Mouse (Mus musculus) CH12.LX (cell line): ENCODE results near the gene Sept5. TPM values are rescaled to one million over a fixed set of nuclear protein-coding genes. Genes with fewer than 3 reads are reported as not detected.

Experiments used
- DNase-seq: peaks from one replicate; pipeline ENCODE4 v3.0.0-alpha.2; 2013; ENCODE audit errors: extremely low read depth
- H3K27ac ChIP-seq: 2 replicates; pipeline ENCODE4 v1.5.1; 2012; ENCODE audit warnings: low read depth, mild to moderate bottlenecking, control low read depth, moderate library complexity; ENCODE audit not compliant: insufficient read depth
- H3K27me3 ChIP-seq: replicated peaks from 2 replicates; pipeline ENCODE3; 2012; ENCODE audit warnings: inconsistent platforms
- H3K36me3 ChIP-seq, 2 experiments: replicated peaks in 1 of 2; 2 replicates each; pipeline versions ENCODE3 to v1.6.1; 2012; ENCODE audit warnings: inconsistent platforms in 1 of 2, low read length in 1 of 2, mild to moderate bottlenecking in 1 of 2, mixed read lengths in 1 of 2, moderate library complexity in 1 of 2; ENCODE audit not compliant: control insufficient read depth in 1 of 2, insufficient read depth in 1 of 2
- H3K4me1 ChIP-seq, 2 experiments: 2 replicates each; pipeline ENCODE4 v1.6.1; 2012; ENCODE audit warnings: inconsistent platforms in 1 of 2, moderate library complexity in 1 of 2; ENCODE audit not compliant: insufficient read depth in 2 of 2, control insufficient read depth in 1 of 2
- H3K4me2 ChIP-seq: 2 replicates; pipeline ENCODE4 v1.6.1; 2012; ENCODE audit warnings: low read depth, mild to moderate bottlenecking, control low read depth; ENCODE audit not compliant: poor library complexity, insufficient read depth, severe bottlenecking
- H3K4me3 ChIP-seq, 3 experiments: fragments of 150-350 bp in 1 of 3; sonication (generic) in 1 of 3; replicated peaks in 1 of 3; 2 replicates each; pipeline versions ENCODE3 to v1.5.1; 2011 to 2012; ENCODE audit warnings: low read depth in 2 of 3, low read length in 2 of 3, mild to moderate bottlenecking in 2 of 3, moderate library complexity in 2 of 3, control low read depth in 1 of 3, improper control_type of control experiment in 1 of 3, inconsistent platforms in 1 of 3, mixed read lengths in 1 of 3; ENCODE audit not compliant: poor library complexity in 1 of 3
- H3K79me2 ChIP-seq: replicated peaks from 2 replicates; pipeline ENCODE4 v1.6.1; 2012; ENCODE audit warnings: mild to moderate bottlenecking, moderate library complexity; ENCODE audit not compliant: control insufficient read depth, poor library complexity, insufficient read depth, severe bottlenecking; ENCODE audit errors: extremely low read depth
- H3K9ac ChIP-seq: 2 replicates; pipeline ENCODE4 v1.6.1; 2012; ENCODE audit warnings: low read depth, mild to moderate bottlenecking, control low read depth, moderate library complexity; ENCODE audit not compliant: insufficient read depth
- H3K9me3 ChIP-seq: replicated peaks from 2 replicates; pipeline ENCODE3; 2012; ENCODE audit warnings: low read length, inconsistent platforms, mixed read lengths
- BHLHE40 ChIP-seq: IDR thresholded peaks from 2 replicates; pipeline ENCODE4 v1.6.1; 2011; ENCODE audit warnings: mild to moderate bottlenecking, low read depth, low read length, improper control_type of control experiment
- CHD1 ChIP-seq: IDR thresholded peaks from 2 replicates; pipeline ENCODE4 v1.6.1; 2012; ENCODE audit warnings: low read depth, low read length, improper control_type of control experiment, inconsistent platforms
- CHD2 ChIP-seq: IDR thresholded peaks from 2 replicates; pipeline ENCODE4 v1.6.1; 2011; ENCODE audit warnings: low read length, improper control_type of control experiment
- CTCF ChIP-seq, 2 experiments: IDR thresholded peaks in 1 of 2; conservative IDR thresholded peaks in 1 of 2; 2 replicates each; pipeline ENCODE4 v1.5.1; 2011 to 2012; ENCODE audit warnings: low read depth in 2 of 2, low read length in 2 of 2, improper control_type of control experiment in 1 of 2, inconsistent platforms in 1 of 2, mild to moderate bottlenecking in 1 of 2, moderate library complexity in 1 of 2
- E2F4 ChIP-seq: IDR thresholded peaks from 2 replicates; pipeline ENCODE4 v1.6.1; 2011; ENCODE audit warnings: low read depth, low read length, improper control_type of control experiment; ENCODE audit not compliant: insufficient replicate concordance
- ELF1 ChIP-seq: IDR thresholded peaks from 2 replicates; pipeline ENCODE4 v1.6.1; 2014; ENCODE audit warnings: low read depth, mild to moderate bottlenecking, inconsistent platforms, low read length, improper control_type of control experiment
- ETS1 ChIP-seq: conservative IDR thresholded peaks from 2 replicates; pipeline ENCODE4 v1.6.1; 2012; ENCODE audit warnings: low read depth, mild to moderate bottlenecking, inconsistent platforms, low read length, improper control_type of control experiment, moderate library complexity
- GABPA ChIP-seq: IDR thresholded peaks from 2 replicates; pipeline ENCODE4 v1.6.1; 2012; ENCODE audit warnings: low read depth, low read length, improper control_type of control experiment, inconsistent platforms; ENCODE audit not compliant: insufficient replicate concordance
- HCFC1 ChIP-seq: IDR thresholded peaks from 2 replicates; pipeline ENCODE4 v1.6.1; 2012; ENCODE audit warnings: low read depth, mild to moderate bottlenecking, inconsistent platforms, low read length, improper control_type of control experiment
- IRF4 ChIP-seq: IDR thresholded peaks from 2 replicates; pipeline ENCODE4 v1.6.1; 2014; ENCODE audit warnings: low read depth, mild to moderate bottlenecking, inconsistent platforms, low read length, improper control_type of control experiment
- JUN ChIP-seq: IDR thresholded peaks from 2 replicates; pipeline ENCODE4 v1.6.1; 2011; ENCODE audit warnings: low read depth, mild to moderate bottlenecking, low read length, improper control_type of control experiment, moderate library complexity; ENCODE audit not compliant: insufficient read depth
- JUND ChIP-seq: conservative IDR thresholded peaks from 2 replicates; pipeline ENCODE4 v1.6.1; 2011; ENCODE audit warnings: low read depth, low read length, improper control_type of control experiment
- KAT2A ChIP-seq: IDR thresholded peaks from 2 replicates; pipeline ENCODE4 v1.6.1; 2012; ENCODE audit warnings: low read length, improper control_type of control experiment, inconsistent platforms; ENCODE audit not compliant: insufficient replicate concordance
- MAX ChIP-seq: IDR thresholded peaks from 2 replicates; pipeline ENCODE4 v1.6.1; 2011; ENCODE audit warnings: low read length, improper control_type of control experiment
- MAZ ChIP-seq: IDR thresholded peaks from 2 replicates; pipeline ENCODE4 v1.6.1; 2012; ENCODE audit warnings: low read depth, mild to moderate bottlenecking, inconsistent platforms, low read length, improper control_type of control experiment, moderate library complexity
- MEF2A ChIP-seq: IDR thresholded peaks from 2 replicates; pipeline ENCODE4 v1.6.1; 2014; ENCODE audit warnings: low read depth, mild to moderate bottlenecking, inconsistent platforms, low read length, improper control_type of control experiment, borderline replicate concordance
- MYC ChIP-seq: IDR thresholded peaks from 2 replicates; pipeline ENCODE4 v1.6.1; 2011; ENCODE audit warnings: low read depth, mild to moderate bottlenecking, improper control_type of control experiment, low read length
- NELFE ChIP-seq: IDR thresholded peaks from 2 replicates; pipeline ENCODE4 v1.6.1; 2011; ENCODE audit warnings: low read depth, low read length, improper control_type of control experiment
- PAX5 ChIP-seq: IDR thresholded peaks from 2 replicates; pipeline ENCODE4 v1.6.1; 2012; ENCODE audit warnings: low read length, inconsistent platforms, mixed read lengths
- POLR2A ChIP-seq: IDR thresholded peaks from 2 replicates; pipeline ENCODE4 v1.6.1; 2011; ENCODE audit warnings: low read depth, mild to moderate bottlenecking, improper control_type of control experiment, low read length
- POLR2AphosphoS2 ChIP-seq: IDR thresholded peaks from 2 replicates; pipeline ENCODE4 v1.6.1; 2011; ENCODE audit warnings: low read depth, low read length, improper control_type of control experiment
- RAD21 ChIP-seq: IDR thresholded peaks from 2 replicates; pipeline ENCODE4 v1.6.1; 2011; ENCODE audit warnings: low read depth, mild to moderate bottlenecking, low read length, improper control_type of control experiment, moderate library complexity
- RCOR1 ChIP-seq: conservative IDR thresholded peaks from 2 replicates; pipeline ENCODE4 v1.6.1; 2012; ENCODE audit warnings: low read depth, mild to moderate bottlenecking, inconsistent platforms, low read length, improper control_type of control experiment
- SIN3A ChIP-seq: IDR thresholded peaks from 2 replicates; pipeline ENCODE4 v1.6.1; 2012; ENCODE audit warnings: low read length, improper control_type of control experiment, inconsistent platforms
- SMC3 ChIP-seq: IDR thresholded peaks from 2 replicates; pipeline ENCODE4 v1.6.1; 2011; ENCODE audit warnings: low read depth, low read length, improper control_type of control experiment
- TBP ChIP-seq: conservative IDR thresholded peaks from 2 replicates; pipeline ENCODE4 v1.6.1; 2011; ENCODE audit warnings: low read depth, low read length, improper control_type of control experiment
- TCF12 ChIP-seq: IDR thresholded peaks from 2 replicates; pipeline ENCODE4 v1.6.1; 2014; ENCODE audit warnings: low read depth, mild to moderate bottlenecking, inconsistent platforms, low read length, improper control_type of control experiment
- UBTF ChIP-seq: IDR thresholded peaks from 2 replicates; pipeline ENCODE4 v1.6.1; 2012; ENCODE audit warnings: low read depth, mild to moderate bottlenecking, inconsistent platforms, low read length, improper control_type of control experiment, moderate library complexity
- USF2 ChIP-seq: conservative IDR thresholded peaks from 2 replicates; pipeline ENCODE4 v1.6.1; 2011; ENCODE audit warnings: low read depth, low read length, improper control_type of control experiment
- ZC3H11A ChIP-seq: IDR thresholded peaks from 2 replicates; pipeline ENCODE4 v1.6.1; 2012; ENCODE audit warnings: low read depth, mild to moderate bottlenecking, inconsistent platforms, low read length, improper control_type of control experiment
- ZKSCAN1 ChIP-seq: IDR thresholded peaks from 2 replicates; pipeline ENCODE4 v1.6.1; 2012; ENCODE audit warnings: low read depth, inconsistent platforms, low read length, improper control_type of control experiment, borderline replicate concordance
- ZNF384 ChIP-seq: IDR thresholded peaks from 2 replicates; pipeline ENCODE4 v1.6.1; 2012; ENCODE audit warnings: low read depth, low read length, improper control_type of control experiment, inconsistent platforms
- dilution Hi-C: fragments of 300-500 bp; cut with MboI; formaldehyde crosslinking; loops from 2 replicates; pipeline ENCODE4 v1.14.3; 2020; ENCODE audit warnings: low sequenced_read_pairs; ENCODE audit not compliant: extremely low pct_unique_long_range_greater_than_20kb, extremely low pct_ligation_motif_present
- in situ Hi-C: fragments of 300-500 bp; cut with MboI; formaldehyde crosslinking; loops from 3 replicates; pipeline ENCODE4 v1.14.3; 2019; ENCODE audit warnings: low sequenced_read_pairs, low pct_ligation_motif_present, low pct_unique_long_range_greater_than_20kb, mixed read lengths
- polyA plus RNA-seq: library from polyadenylated mRNA; unstranded; fragments of >175 nt; gene quantifications from 2 replicates; pipeline ENCODE4 v1.2.1, GENCODE M21; 2012; ENCODE audit warnings: low read depth; ENCODE audit not compliant: insufficient read length
- total RNA-seq, 2 experiments: library from RNA; depleted of rRNA; stranded (reverse); fragments of 300-350 nt in 1 of 2; fragments of >200 nt in 1 of 2; gene quantifications; 2 replicates each; pipeline ENCODE4 v1.2.3; 2012 to 2014

Gene Sept5
- total and polyA plus RNA-seq, 3 experiments, result 0.56 to 3.9 (median 0.63) TPM

DNA sequence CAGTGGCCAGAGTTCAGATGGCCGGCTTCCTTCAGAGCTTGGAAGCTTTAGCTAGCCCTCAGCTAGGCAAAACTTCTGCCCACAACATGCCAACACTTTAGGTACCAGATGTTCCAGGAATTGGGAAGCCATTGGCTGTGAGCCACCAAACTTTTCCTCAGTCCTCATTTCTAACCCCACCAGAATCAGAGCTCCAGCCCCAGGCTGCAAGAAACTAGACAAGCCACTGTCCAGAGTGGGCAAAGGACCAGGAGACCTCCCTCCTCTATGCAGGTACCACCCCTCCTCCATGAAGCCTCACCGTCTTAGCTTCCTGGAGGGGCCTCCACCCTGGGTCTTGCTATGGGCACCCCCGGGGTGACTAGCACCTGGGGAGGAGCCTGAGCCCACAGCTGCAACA is 2.6 kb downstream of the Sept5 start:
- dilution Hi-C loops (no loop called here), in situ Hi-C loops (no loop called here)
- H3K4me3 ChIP-seq, result no peak overlapping the region
- no peak overlapping the region for H3K27ac ChIP-seq
- no peak overlapping the region for H3K4me2 ChIP-seq
- no peaks in the 10 kb centered on the region for H3K79me2 ChIP-seq
- H3K36me3 ChIP-seq, result no peaks in the 10 kb centered on the region
- DNase-seq, result no peak
- H3K27me3 ChIP-seq, result peaks cover 96% of the 10 kb centered on the region
- no peak overlapping the region for H3K9ac ChIP-seq
- no peak for TF ChIP-seq ZNF384
- TF ChIP-seq JUN, result no peak
- TF ChIP-seq JUND, result no peak
- TF ChIP-seq GABPA, result no peak
- no peak for TF ChIP-seq ZKSCAN1
- H3K9me3 ChIP-seq, result no peaks in the 10 kb centered on the region
- peaks cover 5 to 28% of the 10 kb centered on the region in 2 experiments; a peak in 3 of 4 replicates for H3K4me1 ChIP-seq

DNA sequence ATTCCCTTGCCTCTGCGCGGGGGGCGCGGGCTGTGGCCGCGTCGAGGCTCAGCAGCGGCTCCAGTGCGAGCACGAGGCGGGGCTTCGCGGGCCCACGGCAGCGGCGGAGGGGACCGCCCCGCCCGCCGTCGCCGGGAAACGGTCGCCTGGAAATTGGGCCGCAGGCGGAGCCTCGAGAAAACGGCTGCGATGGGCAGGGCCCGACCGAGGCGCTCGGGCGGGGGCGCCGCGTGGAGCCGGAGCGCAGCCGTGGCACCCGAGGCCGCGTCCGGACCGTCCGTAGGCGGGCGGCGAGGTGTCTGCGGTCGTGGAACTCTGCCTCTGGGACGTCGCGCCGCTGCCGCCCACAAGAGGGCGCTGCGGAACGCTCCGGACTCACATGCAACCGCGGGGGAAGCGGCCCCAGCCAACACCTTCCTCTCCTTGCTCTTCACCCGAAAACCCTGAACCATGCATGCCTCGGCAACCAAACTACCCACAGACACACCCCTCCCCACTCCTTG is 3.3 kb downstream of the Sept5 start, which contains the start of gene Gm49601:
TSS of gene Gm49601 (minus strand) at position 52 of the 503 bp plus-strand sequence.
- H3K27me3 ChIP-seq, result peaks cover 97% of the 10 kb centered on the region
- peak within 1 kb of the TSS; percentile 57 for H3K4me2 ChIP-seq
- H3K4me3 ChIP-seq, result peak within 1 kb of the TSS in 2 of 3 experiments; percentile 36 to 41
- peaks cover 5 to 28% of the 10 kb centered on the region in 2 experiments; a peak in 3 of 4 replicates for H3K4me1 ChIP-seq
- no peaks in the 10 kb centered on the region for H3K36me3 ChIP-seq
- H3K9ac ChIP-seq, result no peak within 1 kb of the TSS
- in situ Hi-C loops (no loop called here), dilution Hi-C loops (no loop called here)
- no peak within 1 kb of the TSS for H3K27ac ChIP-seq
- DNase-seq, result peak; percentile 78
- no peaks in the 10 kb centered on the region for H3K79me2 ChIP-seq
- peaks cover 3% of the 10 kb centered on the region for H3K9me3 ChIP-seq
- no peak for TF ChIP-seq POLR2AphosphoS2
- TF ChIP-seq TCF12, result 0 out of 2 replicates have a peak, but pooled peaks have one; percentile 50
- peak; percentile 51; the same call in 1 of the 2 replicates for TF ChIP-seq NELFE
- TF ChIP-seq MAZ, result peak; percentile 82
- no peak for TF ChIP-seq GABPA
- no peak for TF ChIP-seq USF2
- peak; percentile 37 for TF ChIP-seq HCFC1
- peak; percentile 55; the same call in 1 of the 2 replicates for TF ChIP-seq ELF1
- TF ChIP-seq JUND, result no peak
- no peak for TF ChIP-seq PAX5
- TF ChIP-seq UBTF, result peak; percentile 97
- TF ChIP-seq ZC3H11A, result peak; percentile 24; the same call in 1 of the 2 replicates
- peak; percentile 14 to 96; a peak in 2 of 4 replicates for TF ChIP-seq CTCF (conservative IDR thresholded peaks at IDR 0.05 in 1 of 2, IDR thresholded peaks at IDR 0.05 in 1 of 2; ENCODE audit: low read depth in 2 of 2, low read length in 2 of 2)
- no peak for TF ChIP-seq KAT2A
- TF ChIP-seq MEF2A, result peak; percentile 65; the same call in 1 of the 2 replicates
- no peak for TF ChIP-seq ZKSCAN1
- TF ChIP-seq IRF4, result peak; percentile 64
- peak; percentile 76 for TF ChIP-seq SMC3
- TF ChIP-seq MYC, result peak; percentile 77
- TF ChIP-seq BHLHE40, result peak; percentile 67
- 0 out of 2 replicates have a peak, but pooled peaks have one; percentile 46 for TF ChIP-seq RCOR1
- TF ChIP-seq MAX, result peak; percentile 92
- TF ChIP-seq ETS1, result no peak
- TF ChIP-seq TBP, result no peak
- peak; percentile 74 for TF ChIP-seq RAD21
- peak; percentile 47; the same call in 1 of the 2 replicates for TF ChIP-seq CHD2
- no peak for TF ChIP-seq CHD1
- TF ChIP-seq E2F4, result no peak
- no peak for TF ChIP-seq JUN
- TF ChIP-seq POLR2A, result peak; percentile 28; the same call in 1 of the 2 replicates
- 0 out of 2 replicates have a peak, but pooled peaks have one; percentile 63 for TF ChIP-seq SIN3A
